Mouse (Mus musculus): ENCODE measurements at regions not wholly inside any gene's neighbourhood (a gene's known extent, or its start where the extent isn't known, plus 50 kb on each side); places are given as distances from the start of the nearest gene placed in this dataset.

GRCm38 (mm10) chr17:70910238-70910637 is 56.9 kb upstream of the Tgif1 start:
- TF ChIP-seq POLR2A (IDR thresholded peaks at IDR 0.05; ENCODE audit: low read depth, low read length) (no peak), CTCF (conservative IDR thresholded peaks at IDR 0.05; ENCODE audit: insufficient read depth, insufficient read length, low read depth, low read length) (0 out of 2 replicates have a peak, but pooled peaks have one; percentile 12)
